Mouse (Mus musculus): ENCODE results near the gene Lyrm7. TPM values are rescaled to one million over a fixed set of nuclear protein-coding genes. Genes with fewer than 3 reads are reported as not detected.

Gene Lyrm7
- polyA plus RNA-seq, 2 experiments = 8.2 to 10.8 TPM

- Histone ChIP-seq H3K36me3 (ENCODE audit: control insufficient read depth, insufficient read depth, low read length) (no peaks in the 10 kb centered on the region), H3K27ac (replicated peaks; ENCODE audit: low read depth, low read length) (no peak overlapping the region), H3K9me3 (ENCODE audit: control insufficient read depth, low read length) (no peaks in the 10 kb centered on the region), H3K27me3 (ENCODE audit: control insufficient read depth, insufficient read depth, low read length) (no peaks in the 10 kb centered on the region), H3K4me1 (ENCODE audit: control insufficient read depth, insufficient read depth, low read length) (no peaks in the 10 kb centered on the region), H3K9ac (ENCODE audit: low read depth, low read length, severe bottlenecking) (no peak overlapping the region), H3K4me3 (replicated peaks; ENCODE audit: low read length) (no peak overlapping the region), H3K4me2 (replicated peaks; ENCODE audit: low read depth, low read length, severe bottlenecking) (no peak overlapping the region)
- WGBS = 79% methylated on average over 9 of the region's 9 CpGs
- no peak for DNase-seq (ENCODE audit: low spot score)
- TF ChIP-seq POLR2A (IDR thresholded peaks at IDR 0.05; ENCODE audit: borderline replicate concordance, extremely low read depth, insufficient read depth, insufficient read length) = no peak
- ATAC-seq (ENCODE audit: low FRiP score, low read depth) = no peak
Measured at GRCm38 (mm10) chr11:54836106-54836505, 24.6 kb downstream of the Lyrm7 start.

GRCm38 (mm10) chr11:54834596-54834995 is 26.1 kb downstream of the Lyrm7 start:
- no peak for ATAC-seq (ENCODE audit: low FRiP score, low read depth)
- TF ChIP-seq POLR2A (IDR thresholded peaks at IDR 0.05; ENCODE audit: borderline replicate concordance, extremely low read depth, insufficient read depth, insufficient read length) = no peak
- Histone ChIP-seq H3K4me2 (replicated peaks; ENCODE audit: low read depth, low read length, severe bottlenecking) (no peak overlapping the region), H3K4me1 (ENCODE audit: control insufficient read depth, insufficient read depth, low read length) (no peaks in the 10 kb centered on the region), H3K36me3 (ENCODE audit: control insufficient read depth, insufficient read depth, low read length) (no peaks in the 10 kb centered on the region), H3K9me3 (ENCODE audit: control insufficient read depth, low read length) (no peaks in the 10 kb centered on the region), H3K27me3 (ENCODE audit: control insufficient read depth, insufficient read depth, low read length) (no peaks in the 10 kb centered on the region), H3K9ac (ENCODE audit: low read depth, low read length, severe bottlenecking) (no peak overlapping the region), H3K4me3 (replicated peaks; ENCODE audit: low read length) (no peak overlapping the region), H3K27ac (replicated peaks; ENCODE audit: low read depth, low read length) (no peak overlapping the region)
- DNase-seq (ENCODE audit: low spot score) = no peak
- 58% methylated on average over 2 of the region's 2 CpGs for WGBS

DNA sequence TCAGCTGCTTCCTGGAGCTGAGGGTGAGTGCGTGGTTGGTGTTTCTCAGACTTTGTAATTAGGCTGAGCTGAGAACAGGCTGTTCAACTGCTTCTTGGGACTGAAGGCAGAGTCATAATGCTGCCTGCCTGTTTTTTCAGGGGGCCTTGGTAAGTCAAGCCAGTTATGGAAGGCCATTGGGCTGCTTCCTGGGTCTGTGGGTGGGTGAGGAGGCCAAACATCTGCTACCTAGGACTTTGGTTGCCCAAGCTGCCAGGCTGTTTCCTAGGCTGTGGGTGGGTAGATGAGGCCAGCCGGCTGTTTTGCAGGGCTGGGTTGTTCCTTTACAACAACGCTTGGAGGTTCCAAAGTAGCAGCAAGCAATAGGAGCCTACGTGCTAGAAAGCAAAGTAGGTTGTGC is 26.9 kb downstream of the Lyrm7 start:
- TF ChIP-seq POLR2A (IDR thresholded peaks at IDR 0.05; ENCODE audit: borderline replicate concordance, extremely low read depth, insufficient read depth, insufficient read length) = no peak
- no peaks in the 10 kb centered on the region for H3K4me1 ChIP-seq (ENCODE audit: control insufficient read depth, insufficient read depth, low read length)
- H3K27ac ChIP-seq (replicated peaks; ENCODE audit: low read depth, low read length) = no peak overlapping the region
- ATAC-seq (ENCODE audit: low FRiP score, low read depth) (no peak), DNase-seq (ENCODE audit: low spot score) (no peak)
- H3K9me3 ChIP-seq (ENCODE audit: control insufficient read depth, low read length) = no peaks in the 10 kb centered on the region
- no peak overlapping the region for H3K9ac ChIP-seq (ENCODE audit: low read depth, low read length, severe bottlenecking)
- no peak overlapping the region for H3K4me3 ChIP-seq (replicated peaks; ENCODE audit: low read length)
- H3K27me3 ChIP-seq (ENCODE audit: control insufficient read depth, insufficient read depth, low read length) = no peaks in the 10 kb centered on the region
- no peaks in the 10 kb centered on the region for H3K36me3 ChIP-seq (ENCODE audit: control insufficient read depth, insufficient read depth, low read length)
- 82% methylated on average over 4 of the region's 4 CpGs for WGBS
- H3K4me2 ChIP-seq (replicated peaks; ENCODE audit: low read depth, low read length, severe bottlenecking) = no peak overlapping the region

- WGBS = 90% methylated on average over 8 of the region's 8 CpGs
- ATAC-seq (ENCODE audit: low FRiP score, low read depth) = no peak
- H3K4me2 ChIP-seq (replicated peaks; ENCODE audit: low read depth, low read length, severe bottlenecking) = no peak overlapping the region
- H3K4me1 ChIP-seq (ENCODE audit: control insufficient read depth, insufficient read depth, low read length) = no peaks in the 10 kb centered on the region
- no peak overlapping the region for H3K27ac ChIP-seq (replicated peaks; ENCODE audit: low read depth, low read length)
- no peak overlapping the region for H3K9ac ChIP-seq (ENCODE audit: low read depth, low read length, severe bottlenecking)
- H3K27me3 ChIP-seq (ENCODE audit: control insufficient read depth, insufficient read depth, low read length) = no peaks in the 10 kb centered on the region
- H3K4me3 ChIP-seq (replicated peaks; ENCODE audit: low read length) = no peak overlapping the region
- H3K36me3 ChIP-seq (ENCODE audit: control insufficient read depth, insufficient read depth, low read length) = no peaks in the 10 kb centered on the region
- no peak for DNase-seq (ENCODE audit: low spot score)
- H3K9me3 ChIP-seq (ENCODE audit: control insufficient read depth, low read length) = no peaks in the 10 kb centered on the region
- TF ChIP-seq POLR2A (IDR thresholded peaks at IDR 0.05; ENCODE audit: borderline replicate concordance, extremely low read depth, insufficient read depth, insufficient read length) = no peak
Measured at GRCm38 (mm10) chr11:54826819-54827218, 33.9 kb downstream of the Lyrm7 start.

- no peak overlapping the region for H3K4me3 ChIP-seq (replicated peaks; ENCODE audit: low read length)
- WGBS = 81% methylated on average over 4 of the region's 4 CpGs
- H3K27me3 ChIP-seq (ENCODE audit: control insufficient read depth, insufficient read depth, low read length) = no peaks in the 10 kb centered on the region
- no peak overlapping the region for H3K9ac ChIP-seq (ENCODE audit: low read depth, low read length, severe bottlenecking)
- H3K4me2 ChIP-seq (replicated peaks; ENCODE audit: low read depth, low read length, severe bottlenecking) = no peak overlapping the region
- ATAC-seq (ENCODE audit: low FRiP score, low read depth) = no peak
- no peaks in the 10 kb centered on the region for H3K4me1 ChIP-seq (ENCODE audit: control insufficient read depth, insufficient read depth, low read length)
- DNase-seq (ENCODE audit: low spot score) = no peak
- H3K9me3 ChIP-seq (ENCODE audit: control insufficient read depth, low read length) = no peaks in the 10 kb centered on the region
- H3K36me3 ChIP-seq (ENCODE audit: control insufficient read depth, insufficient read depth, low read length) = no peaks in the 10 kb centered on the region
- TF ChIP-seq POLR2A (IDR thresholded peaks at IDR 0.05; ENCODE audit: borderline replicate concordance, extremely low read depth, insufficient read depth, insufficient read length) = no peak
- no peak overlapping the region for H3K27ac ChIP-seq (replicated peaks; ENCODE audit: low read depth, low read length)
Measured at GRCm38 (mm10) chr11:54825774-54826173, 34.9 kb downstream of the Lyrm7 start.

- no peak overlapping the region for H3K27ac ChIP-seq (replicated peaks; ENCODE audit: low read depth, low read length)
- no peaks in the 10 kb centered on the region for H3K4me1 ChIP-seq (ENCODE audit: control insufficient read depth, insufficient read depth, low read length)
- WGBS = 82% methylated on average over 4 of the region's 4 CpGs
- no peak overlapping the region for H3K4me3 ChIP-seq (replicated peaks; ENCODE audit: low read length)
- no peak for DNase-seq (ENCODE audit: low spot score)
- ATAC-seq (ENCODE audit: low FRiP score, low read depth) = no peak
- no peak overlapping the region for H3K4me2 ChIP-seq (replicated peaks; ENCODE audit: low read depth, low read length, severe bottlenecking)
- H3K36me3 ChIP-seq (ENCODE audit: control insufficient read depth, insufficient read depth, low read length) = no peaks in the 10 kb centered on the region
- no peak overlapping the region for H3K9ac ChIP-seq (ENCODE audit: low read depth, low read length, severe bottlenecking)
- no peaks in the 10 kb centered on the region for H3K9me3 ChIP-seq (ENCODE audit: control insufficient read depth, low read length)
- no peak for TF ChIP-seq POLR2A (IDR thresholded peaks at IDR 0.05; ENCODE audit: borderline replicate concordance, extremely low read depth, insufficient read depth, insufficient read length)
- H3K27me3 ChIP-seq (ENCODE audit: control insufficient read depth, insufficient read depth, low read length) = no peaks in the 10 kb centered on the region
Measured at GRCm38 (mm10) chr11:54823467-54823866, 37.2 kb downstream of the Lyrm7 start.

Measured in limb, embryonic 14.5 days (tissue).